Mouse (Mus musculus): ENCODE measurements at regions not wholly inside any gene's neighbourhood (a gene's known extent, or its start where the extent isn't known, plus 50 kb on each side); places are given as distances from the start of the nearest gene placed in this dataset.

- TF ChIP-seq POLR2A (IDR thresholded peaks at IDR 0.05; ENCODE audit: extremely low read depth, insufficient read depth, low read length) (no peak), CTCF (IDR thresholded peaks at IDR 0.05; ENCODE audit: extremely low read depth, insufficient read depth, low read length) (no peak)
Measured at GRCm38 (mm10) chr3:58049618-58050017, 201.7 kb upstream of the Pfn2 start.
